Mouse (Mus musculus) neutrophil, adult 83 days (primary cell): ENCODE data around the gene Bmt2. TPM values are rescaled to one million over a fixed set of nuclear protein-coding genes. Genes with fewer than 3 reads are reported as not detected.

Experiments used
- total RNA-seq, 2 experiments: library from RNA; stranded (reverse); gene quantifications; one replicate each; pipeline ENCODE4 v1.2.4; 2023

Bmt2 gene
- total RNA-seq, result 10 to 100 TPM; 16.3 to 16.9 TPM

DNA sequence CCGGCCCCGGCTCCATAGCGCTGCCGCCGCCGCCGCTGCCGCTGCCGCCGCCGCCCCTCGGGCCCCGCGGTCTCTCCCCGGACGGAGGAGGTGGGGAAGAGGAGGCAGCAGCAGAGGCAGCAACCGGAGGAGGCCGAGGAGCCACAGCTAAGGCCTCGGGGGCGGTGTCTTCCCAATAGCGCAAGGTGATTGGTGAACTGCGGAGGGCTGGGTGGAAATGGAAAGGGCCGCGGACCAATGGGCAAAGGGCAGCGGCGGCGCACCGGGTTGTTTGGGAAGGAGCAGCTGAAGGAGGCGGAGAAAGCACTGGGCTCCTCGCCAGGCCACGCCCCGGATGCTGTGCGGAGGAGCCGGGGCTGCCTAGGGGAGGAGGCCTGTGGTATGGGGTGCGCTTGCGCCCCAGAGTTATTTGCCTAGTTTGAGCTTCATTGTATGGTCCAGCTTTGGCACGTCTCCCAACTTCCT, at the start of gene Bmt2:
Bmt2 (minus strand) TSS at position 149 of the 465 bp plus-strand sequence.

DNA sequence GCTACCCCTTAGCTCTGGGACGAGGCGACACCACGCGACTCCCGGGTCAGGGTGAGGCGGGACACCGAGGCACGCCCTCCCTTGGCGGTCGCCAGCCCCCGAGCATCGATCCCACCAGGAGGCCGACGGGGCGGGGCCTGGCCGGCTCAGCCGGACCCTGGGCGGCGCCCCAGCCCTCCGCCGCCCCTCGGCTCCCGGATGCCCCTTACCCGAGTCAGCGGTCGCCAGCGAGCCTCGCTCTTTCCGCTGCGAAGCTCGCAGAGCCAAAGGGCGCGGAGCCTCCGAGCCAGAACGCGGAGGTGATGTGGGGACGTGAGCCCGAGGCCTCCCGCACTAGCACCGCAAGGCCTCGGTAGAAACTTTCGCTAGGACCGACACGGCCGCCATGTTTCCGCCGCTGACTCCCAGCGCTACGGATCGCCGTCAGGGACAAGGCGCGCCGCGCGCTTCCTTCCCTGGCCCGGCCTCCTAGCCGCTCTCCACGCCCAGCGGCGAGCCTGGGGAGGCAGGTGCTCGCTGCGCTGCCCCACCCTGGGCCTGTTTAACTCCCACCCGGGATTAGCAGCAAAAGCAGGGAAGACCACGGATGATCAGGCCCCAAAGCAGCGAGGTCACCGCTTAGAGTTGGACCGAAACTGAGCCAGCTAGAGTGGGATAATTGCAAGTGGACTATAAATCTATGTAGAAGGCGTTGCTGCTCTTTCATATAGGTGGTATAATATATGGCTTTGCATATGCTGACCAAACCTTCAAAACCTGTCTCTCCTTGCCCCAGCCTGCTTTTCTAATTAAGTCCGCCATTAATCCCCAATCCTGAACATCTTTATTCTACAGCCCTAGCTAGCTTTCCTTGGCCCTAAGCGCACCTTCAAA, 69.9 kb downstream of the Bmt2 start, which contains the start of gene Tmem168:
Tmem168 (minus strand) TSS at position 480 of the 873 bp plus-strand sequence.

Other genes starting within 250 kb of the Bmt2 start
- 10 to 100 TPM; 22.3 to 25.1 TPM for gene Tmem168, start 69.9 kb downstream of the Bmt2 start, total RNA-seq
- under 1 TPM in 1 of 2 experiments, not detected in 1; 0.18 TPM for gene Gpr85, start 162.0 kb upstream of the Bmt2 start, total RNA-seq
- 10 to 100 TPM; 24.4 to 25.8 TPM for gene 2610001J05Rik, start 193.6 kb upstream of the Bmt2 start, total RNA-seq